Mouse (Mus musculus) small intestine, adult 2 months (tissue): Measurements from ENCODE around the gene Iqcd. TPM values are rescaled to one million over a fixed set of nuclear protein-coding genes. Genes with fewer than 3 reads are reported as not detected.

ENCODE experiments used
- H3K27ac ChIP-seq: fragments of 200-500 bp; 2 replicates; pipeline ENCODE4 v1.5.1; 2012; ENCODE audit warnings: low read depth, low read length, control low read depth, inconsistent platforms; ENCODE audit not compliant: insufficient read depth
- H3K27me3 ChIP-seq: fragments of 200-500 bp; 2 replicates; pipeline ENCODE4 v1.6.1; 2012; ENCODE audit warnings: mild to moderate bottlenecking, moderate library complexity, low read length, inconsistent platforms; ENCODE audit not compliant: control insufficient read depth, insufficient read depth
- H3K36me3 ChIP-seq: fragments of 200-500 bp; 2 replicates; pipeline ENCODE4 v1.6.1; 2012; ENCODE audit warnings: mild to moderate bottlenecking, low read length, control low read depth, inconsistent platforms; ENCODE audit not compliant: control insufficient read depth, insufficient read depth
- H3K4me1 ChIP-seq: fragments of 200-500 bp; 2 replicates; pipeline ENCODE4 v1.6.1; 2012; ENCODE audit warnings: low read length, inconsistent platforms, mixed read lengths; ENCODE audit not compliant: control insufficient read depth, insufficient read depth, insufficient read length
- H3K4me3 ChIP-seq: fragments of 200-500 bp; 2 replicates; pipeline ENCODE4 v1.5.1; 2012; ENCODE audit warnings: low read depth, mild to moderate bottlenecking, control low read depth, inconsistent platforms, low read length, moderate library complexity
- CTCF ChIP-seq: fragments of 200-500 bp; IDR thresholded peaks from 2 replicates; pipeline ENCODE4 v1.5.1; 2012; ENCODE audit warnings: low read depth, mild to moderate bottlenecking, control low read depth, inconsistent platforms, low read length, moderate library complexity, mixed read lengths; ENCODE audit not compliant: insufficient replicate concordance, insufficient read length; ENCODE audit errors: extremely low read depth
- POLR2A ChIP-seq: fragments of 200-500 bp; IDR thresholded peaks from 2 replicates; pipeline ENCODE4 v1.6.1; 2012; ENCODE audit warnings: low read depth, mild to moderate bottlenecking, control low read depth, inconsistent platforms, low read length, moderate library complexity
- WGBS: fragments of 180-500 bp; shearing (Covaris S2); methylation state at CpG from one replicate; pipeline ENCODE4 v1.1.7; 2018; 5-methylcytosine and 5-hydroxymethylcytosine counted together
- polyA plus RNA-seq: library from polyadenylated mRNA; depleted of rRNA; stranded (reverse); fragments of >200 nt; gene quantifications from 2 replicates; pipeline ENCODE4 v1.2.3, GENCODE M21; 2012; rRNA removed

The Iqcd gene
- polyA plus RNA-seq, 1 experiment = 0.25 TPM

DNA sequence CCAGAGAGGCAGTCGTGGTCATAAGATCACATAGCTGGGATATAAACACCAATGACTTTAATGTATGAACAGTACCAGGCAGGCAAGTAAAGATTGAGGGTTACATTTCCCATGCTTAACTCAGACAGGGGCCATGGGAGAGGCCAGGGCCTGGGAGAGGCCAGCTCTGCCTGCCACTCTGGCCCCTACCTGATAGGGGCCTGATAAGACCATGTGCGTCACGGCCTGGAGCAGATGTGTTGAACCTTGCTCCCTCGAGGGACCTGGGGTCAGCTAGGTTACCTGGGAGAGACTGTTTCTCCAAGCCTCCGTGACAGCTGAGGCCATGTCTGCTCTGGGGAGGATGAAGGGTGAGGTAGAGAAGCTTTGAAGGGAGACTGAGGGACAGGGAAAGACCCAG is 62.4 kb downstream of the Iqcd start:
- Histone ChIP-seq H3K36me3 (no peaks in the 10 kb centered on the region), H3K27ac (no peak overlapping the region), H3K4me1 (peaks cover 13% of the 10 kb centered on the region), H3K4me3 (no peak overlapping the region), H3K27me3 (peaks cover 10% of the 10 kb centered on the region; the same call in 1 of the 2 replicates)
- WGBS = 25% methylated on average over 5 of the region's 5 CpGs
- TF ChIP-seq CTCF (no peak), POLR2A (no peak)

DNA sequence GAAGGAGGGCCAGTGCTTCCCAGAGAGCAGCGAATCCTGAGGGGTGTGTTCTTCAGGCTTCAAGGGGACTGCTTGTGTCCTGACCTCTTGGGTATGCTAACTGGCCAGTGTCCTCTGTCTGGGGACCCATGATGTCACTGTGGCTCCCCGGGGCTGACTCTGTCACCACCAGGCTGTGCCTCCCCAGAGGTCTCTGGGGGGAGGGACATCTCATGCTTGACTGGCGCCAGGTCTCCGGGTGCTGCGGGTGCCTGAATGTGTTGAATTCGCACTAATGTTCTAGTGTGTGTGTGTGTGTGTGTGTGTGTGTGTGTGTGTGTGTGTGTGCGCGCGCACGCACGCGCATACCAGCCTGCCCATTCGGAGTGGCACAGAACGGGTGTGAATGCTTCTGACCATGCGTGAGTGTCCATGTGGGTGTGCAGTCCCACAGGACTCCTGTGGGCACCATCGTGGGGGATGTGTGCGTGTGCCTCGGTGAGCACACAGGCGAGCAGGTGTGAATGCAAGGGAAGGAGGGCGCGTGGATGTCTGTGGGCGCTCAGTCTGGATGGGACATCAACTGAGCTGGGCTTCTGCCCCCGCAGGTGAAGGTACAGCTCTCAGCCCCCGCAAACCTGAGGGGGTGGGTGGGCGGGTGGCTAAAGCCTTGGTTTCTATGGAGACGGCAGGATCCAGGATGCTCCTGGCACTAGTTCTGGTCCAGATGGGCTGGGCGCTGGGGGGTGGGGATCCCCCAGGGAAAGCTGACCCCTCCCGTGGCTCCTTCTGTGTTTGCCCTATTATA is 64.3 kb downstream of the Iqcd start:
- 78% methylated on average over 28 of the region's 28 CpGs for WGBS
- Histone ChIP-seq H3K4me1 (peaks cover 13% of the 10 kb centered on the region), H3K4me3 (no peak overlapping the region), H3K36me3 (no peaks in the 10 kb centered on the region), H3K27me3 (peaks cover 10% of the 10 kb centered on the region; the same call in 1 of the 2 replicates), H3K27ac (no peak overlapping the region)
- TF ChIP-seq POLR2A (no peak), CTCF (no peak)

DNA sequence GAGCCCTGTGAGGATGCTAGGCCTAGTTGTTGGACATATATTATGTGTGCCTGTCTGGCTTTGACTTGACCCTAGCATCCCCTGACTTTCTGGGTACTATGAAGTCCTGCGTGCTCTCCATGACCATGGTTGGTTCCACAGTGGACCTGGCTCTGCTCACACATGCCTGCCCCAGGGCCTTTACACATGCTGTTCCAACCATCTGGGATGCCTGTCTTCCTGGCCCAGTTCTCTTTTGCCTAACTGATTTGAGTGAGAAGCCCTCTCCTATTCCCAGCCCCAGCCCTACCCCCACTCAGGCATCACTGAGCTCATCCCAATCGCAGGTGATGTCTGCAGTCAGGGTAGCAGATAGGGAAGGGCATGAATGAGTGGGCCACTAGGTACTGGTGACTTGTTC is 65.1 kb downstream of the Iqcd start:
- WGBS = 88% methylated on average over 2 of the region's 2 CpGs
- TF ChIP-seq POLR2A (no peak), CTCF (no peak)

DNA sequence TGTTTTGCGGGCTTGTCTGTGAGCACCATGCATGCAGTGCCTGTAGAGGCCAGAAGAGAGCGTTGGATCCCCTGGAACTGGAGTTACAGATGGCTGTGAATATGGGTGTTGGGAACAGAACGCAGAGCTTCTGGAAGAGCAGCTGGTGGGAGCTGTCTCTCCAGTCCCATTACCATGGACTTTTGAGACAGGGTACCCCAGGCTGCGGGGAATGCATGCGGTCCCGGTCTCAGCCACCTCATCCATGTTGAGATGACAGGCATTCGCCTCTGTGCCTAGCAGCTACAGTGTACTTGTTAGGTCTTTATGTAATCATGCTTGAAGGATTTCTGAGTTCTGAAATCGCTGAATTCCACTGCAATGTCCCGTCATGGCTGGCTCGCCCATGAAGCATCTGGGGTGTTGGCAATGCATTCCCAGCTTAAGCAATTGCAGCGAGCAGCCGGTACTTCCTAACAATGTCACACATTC is 67.5 kb downstream of the Iqcd start:
- Histone ChIP-seq H3K27ac (no peak overlapping the region), H3K36me3 (no peaks in the 10 kb centered on the region), H3K4me3 (no peak overlapping the region), H3K4me1 (peaks cover 3% of the 10 kb centered on the region), H3K27me3 (no peaks in the 10 kb centered on the region)
- no peak for TF ChIP-seq POLR2A
- no peak for TF ChIP-seq CTCF
- WGBS = 79% methylated on average over 12 of the region's 12 CpGs

More for the DNA sequence above, 65.1 kb downstream of the Iqcd start:
- H3K27me3 ChIP-seq = peaks cover 7% of the 10 kb centered on the region; the same call in 1 of the 2 replicates
- peaks cover 9% of the 10 kb centered on the region for H3K4me1 ChIP-seq
- H3K36me3 ChIP-seq = no peaks in the 10 kb centered on the region
- H3K4me3 ChIP-seq = no peak overlapping the region
- no peak overlapping the region for H3K27ac ChIP-seq

Other genes starting within 250 kb of the Iqcd start
- gene Lhx5, start 157.3 kb upstream of the Iqcd start, polyA plus RNA-seq = 0.38 TPM in 2 replicates
- gene Sdsl, start 116.2 kb upstream of the Iqcd start, polyA plus RNA-seq = 27.3 and 46.4 TPM in 2 replicates
- not detected in 2 replicates for gene Sds, start 112.5 kb upstream of the Iqcd start, polyA plus RNA-seq
- gene Plbd2, start 85.4 kb upstream of the Iqcd start, polyA plus RNA-seq = 19.9 and 24.3 TPM in 2 replicates
- gene Slc8b1, start 77.8 kb upstream of the Iqcd start, polyA plus RNA-seq = 8.0 and 12.1 TPM in 2 replicates
- gene Tpcn1, start 343 bp upstream of the Iqcd start, polyA plus RNA-seq = 48.5 and 115 TPM in 2 replicates
- 6.9 and 12.1 TPM in 2 replicates for gene Rita1, start 23.6 kb downstream of the Iqcd start, polyA plus RNA-seq
- gene Ddx54, start 23.7 kb downstream of the Iqcd start, polyA plus RNA-seq = 23.1 and 44.6 TPM in 2 replicates
- not detected in 2 replicates for gene Cfap73, start 45.2 kb downstream of the Iqcd start, polyA plus RNA-seq
- 1.7 and 2.6 TPM in 2 replicates for gene Rasal1, start 59.8 kb downstream of the Iqcd start, polyA plus RNA-seq
- gene Dtx1, start 122.9 kb downstream of the Iqcd start, polyA plus RNA-seq = 18.1 and 31.1 TPM in 2 replicates
- 2.9 and 7.4 TPM in 2 replicates for gene Oas2, start 160.8 kb downstream of the Iqcd start, polyA plus RNA-seq
- gene Oas3, start 188.6 kb downstream of the Iqcd start, polyA plus RNA-seq = 9.6 and 94.5 TPM in 2 replicates
- gene Oas1e, start 206.5 kb downstream of the Iqcd start, polyA plus RNA-seq = 0.09 and 3.6 TPM in 2 replicates
- gene Oas1c, start 223.5 kb downstream of the Iqcd start, polyA plus RNA-seq = 1.2 and 1.4 TPM in 2 replicates